Mouse (Mus musculus): ENCODE measurements around the gene Vipr2.

The Vipr2 gene

DNA sequence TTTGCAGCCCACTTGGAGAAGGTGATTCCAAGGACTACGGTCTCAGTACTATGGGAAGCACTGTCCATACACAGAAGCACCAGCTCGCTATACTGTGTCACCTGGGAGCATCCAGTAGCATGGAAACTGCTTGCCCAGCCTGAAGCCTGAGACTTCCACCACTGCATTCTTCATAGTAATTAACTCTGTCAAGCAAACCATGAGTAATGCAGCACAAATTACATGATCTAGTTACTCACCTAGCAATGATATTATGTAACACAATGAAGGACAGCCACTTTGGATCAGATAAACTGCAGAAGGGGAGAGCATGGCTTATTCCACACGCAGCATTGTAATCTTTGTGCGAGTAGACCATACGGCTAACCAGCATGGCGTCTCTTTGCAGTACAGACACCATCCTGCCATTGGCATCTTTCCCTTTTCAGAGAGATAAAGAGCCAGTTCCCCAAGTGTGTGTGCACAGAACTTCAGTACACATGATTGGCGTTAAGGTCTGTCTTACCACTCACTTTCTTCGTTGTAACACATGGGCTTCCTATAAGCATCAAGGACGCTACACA is 75.4 kb downstream of the Vipr2 start:
- DNase-seq (ENCODE audit: low read depth, low spot score): no peak

DNA sequence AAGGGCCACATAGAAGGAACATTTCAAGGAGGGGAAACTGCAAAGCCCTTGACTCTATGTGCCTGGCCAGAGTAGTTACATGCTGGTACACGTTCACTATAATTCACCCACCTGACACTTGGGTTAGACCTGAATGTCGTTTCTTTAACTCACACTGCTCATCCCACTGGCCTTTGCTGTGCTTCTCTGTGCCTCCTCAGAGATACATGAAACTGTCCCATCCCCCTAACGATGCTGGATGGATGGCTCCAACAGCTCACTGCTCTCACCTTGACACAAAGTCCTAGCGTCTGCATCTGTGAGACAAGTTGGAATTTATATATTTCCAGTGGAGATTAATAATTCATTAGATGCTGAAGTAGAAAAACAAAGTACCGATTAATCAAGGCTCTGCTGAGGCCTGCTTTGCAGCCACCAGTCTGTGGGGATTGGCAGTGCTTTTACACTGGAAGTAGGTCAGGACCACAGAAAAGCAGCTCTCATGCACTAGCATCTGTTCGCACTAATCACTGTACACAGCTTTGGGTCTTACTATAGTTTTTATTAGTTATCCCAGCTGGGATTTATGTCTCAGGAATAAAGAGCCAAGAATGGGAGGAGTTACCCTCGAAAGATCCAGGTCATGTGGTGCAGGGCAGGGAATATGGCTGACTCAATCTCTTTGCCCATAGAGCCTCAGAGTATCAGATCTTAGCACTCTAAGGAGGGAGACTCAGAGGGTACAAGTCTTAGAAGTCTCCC is 79.4 kb downstream of the Vipr2 start:
- DNase-seq (ENCODE audit: low read depth, low spot score): no peak

DNA sequence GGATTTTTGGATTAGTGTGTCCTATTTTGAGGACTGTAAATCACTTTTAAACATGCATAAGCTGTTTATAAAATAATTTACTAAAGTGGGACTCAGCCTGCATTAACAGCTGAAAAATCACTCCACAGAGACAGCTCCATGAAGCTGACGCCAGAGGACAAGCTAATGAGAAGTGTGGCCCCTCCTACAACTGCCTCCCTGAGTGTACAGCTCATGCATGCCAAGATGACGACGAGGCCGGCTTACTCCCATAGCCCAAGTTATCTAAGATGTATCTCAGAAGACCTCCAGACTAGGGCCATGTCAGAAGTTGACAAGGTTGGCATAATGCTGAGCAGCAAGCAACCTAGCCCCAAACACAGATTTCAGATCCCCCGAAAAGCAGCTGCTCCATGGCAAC is 81.7 kb downstream of the Vipr2 start:
- no peak for DNase-seq (ENCODE audit: low read depth, low spot score)

DNA sequence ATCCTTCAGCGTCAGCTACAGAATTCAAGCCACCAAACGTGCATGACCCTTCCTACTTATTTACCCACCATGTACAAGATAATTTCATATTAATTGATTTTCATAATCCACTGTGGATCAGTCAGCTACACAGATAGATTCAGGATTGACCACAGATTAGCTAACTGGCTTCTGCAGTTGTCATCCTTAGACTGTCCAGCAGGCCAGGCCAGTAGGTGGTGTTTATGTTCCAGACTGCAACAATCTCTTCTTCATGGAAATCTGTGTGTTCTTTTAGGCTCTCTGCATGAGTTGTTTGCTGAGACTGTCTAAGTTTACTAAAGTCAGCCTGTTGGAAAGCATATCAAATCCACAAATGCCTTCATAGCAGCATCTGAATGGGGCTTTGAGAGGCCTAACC is 82.2 kb downstream of the Vipr2 start:
- no peak for DNase-seq (ENCODE audit: low read depth, low spot score)

DNA sequence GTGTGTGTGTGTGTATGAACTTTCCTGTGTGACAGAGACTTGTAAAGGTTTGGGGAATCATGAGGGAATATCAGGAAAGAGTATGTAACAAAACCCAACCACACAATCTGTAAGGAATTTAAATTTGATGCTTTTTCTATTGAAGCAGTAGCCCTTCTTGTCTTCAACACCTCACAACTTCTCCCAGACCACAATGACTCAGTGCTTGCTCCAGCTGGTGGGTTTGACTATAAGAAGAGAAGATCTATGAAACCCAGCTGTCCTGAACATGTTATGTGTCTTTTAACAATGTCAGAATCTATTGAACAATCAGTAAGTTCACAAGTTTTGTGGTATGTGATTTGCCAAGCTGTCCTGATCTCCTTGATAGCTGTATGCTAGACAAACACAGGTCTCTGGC is 87.8 kb downstream of the Vipr2 start:
- no peak for DNase-seq (ENCODE audit: low read depth, low spot score)

DNA sequence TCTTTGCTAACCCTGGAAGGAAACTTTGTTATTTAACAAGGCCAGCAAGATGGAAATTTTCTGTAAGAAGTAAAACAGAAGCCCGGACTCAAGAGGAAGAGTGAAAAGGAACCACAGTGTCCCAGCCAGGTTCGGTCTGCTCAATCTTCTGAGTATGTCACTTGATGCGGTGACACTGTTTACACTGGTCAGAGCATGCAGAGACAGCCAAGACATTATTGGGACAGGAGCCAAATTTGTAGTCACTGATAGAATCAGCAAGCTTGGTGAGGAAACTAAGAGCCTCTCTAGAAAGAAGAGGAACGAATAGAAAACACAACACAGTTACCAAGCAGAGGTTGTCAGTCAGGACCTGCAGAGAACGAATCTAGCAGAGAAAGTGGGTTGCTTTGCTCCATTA is 92.1 kb downstream of the Vipr2 start:
- no peak for DNase-seq (ENCODE audit: low read depth, low spot score)

DNA sequence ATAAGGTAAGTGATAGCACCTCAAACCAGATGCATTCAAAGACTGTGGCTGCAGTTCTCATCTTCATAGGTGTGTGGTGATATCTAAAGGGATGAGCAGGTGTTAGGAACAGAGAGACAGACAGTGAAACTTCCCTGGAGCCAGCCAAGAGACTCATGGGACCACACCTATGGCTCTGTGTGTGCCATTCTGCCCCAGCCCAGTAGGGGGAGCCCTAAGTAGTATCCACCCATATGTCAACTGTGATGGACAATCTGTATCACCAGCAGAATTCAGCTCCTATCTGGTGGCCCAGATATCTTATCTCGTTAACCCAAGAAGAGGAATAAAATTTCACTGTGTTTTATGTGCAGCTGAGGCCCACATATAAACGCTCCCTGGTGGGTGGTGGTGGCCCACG is 99.4 kb downstream of the Vipr2 start:
- no peak for DNase-seq (ENCODE audit: low read depth, low spot score)

DNA sequence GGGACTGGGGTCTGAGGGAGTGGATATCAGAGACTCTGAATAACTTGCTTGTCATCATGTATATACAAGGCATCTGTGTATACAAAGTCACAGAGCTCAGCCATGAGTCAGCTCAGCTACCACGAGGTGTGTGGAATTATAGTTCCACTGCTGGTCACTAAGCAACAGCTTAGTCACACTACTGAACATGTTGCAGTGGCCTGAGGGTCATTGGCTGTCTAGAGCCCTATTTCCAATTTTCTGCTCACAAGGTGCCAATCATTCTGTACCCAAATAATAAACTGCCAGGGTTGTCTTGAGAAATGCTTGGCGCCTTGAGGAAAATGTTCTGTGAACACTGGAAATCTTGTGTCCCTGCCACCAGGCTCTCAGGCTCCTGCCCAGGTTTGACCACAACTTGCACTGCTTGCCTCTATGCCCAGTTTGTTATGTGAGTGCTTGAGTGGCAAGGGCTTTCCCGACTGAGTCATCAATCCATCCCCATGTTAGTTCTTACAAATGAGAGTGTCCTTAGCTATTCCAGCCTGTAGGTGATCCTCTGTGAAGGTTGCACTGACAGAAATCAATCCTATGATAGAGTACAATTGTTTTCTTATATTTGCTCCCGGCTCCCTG is 104.0 kb downstream of the Vipr2 start:
- no peak for DNase-seq (ENCODE audit: low read depth, low spot score)

DNA sequence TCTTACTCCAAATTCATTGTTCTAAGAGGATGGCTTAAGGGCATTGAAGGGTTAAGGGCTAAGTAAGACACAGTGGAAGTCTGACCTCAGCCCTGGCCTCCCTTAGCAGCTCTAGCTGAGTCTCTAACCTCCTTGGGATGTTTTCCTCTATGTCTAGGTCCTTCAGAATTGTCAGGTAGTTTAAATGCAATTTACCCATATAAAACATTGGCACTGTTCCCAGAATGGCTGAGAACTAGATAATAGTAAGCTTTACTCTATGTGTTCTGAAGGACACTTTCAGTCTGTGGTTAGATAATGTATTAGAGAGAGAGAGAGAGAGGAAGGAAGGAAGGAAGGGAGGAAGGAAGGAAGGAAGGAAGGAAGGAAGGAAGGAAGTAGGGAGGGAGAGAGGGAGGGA is 104.8 kb downstream of the Vipr2 start:
- DNase-seq (ENCODE audit: low read depth, low spot score): no peak

DNA sequence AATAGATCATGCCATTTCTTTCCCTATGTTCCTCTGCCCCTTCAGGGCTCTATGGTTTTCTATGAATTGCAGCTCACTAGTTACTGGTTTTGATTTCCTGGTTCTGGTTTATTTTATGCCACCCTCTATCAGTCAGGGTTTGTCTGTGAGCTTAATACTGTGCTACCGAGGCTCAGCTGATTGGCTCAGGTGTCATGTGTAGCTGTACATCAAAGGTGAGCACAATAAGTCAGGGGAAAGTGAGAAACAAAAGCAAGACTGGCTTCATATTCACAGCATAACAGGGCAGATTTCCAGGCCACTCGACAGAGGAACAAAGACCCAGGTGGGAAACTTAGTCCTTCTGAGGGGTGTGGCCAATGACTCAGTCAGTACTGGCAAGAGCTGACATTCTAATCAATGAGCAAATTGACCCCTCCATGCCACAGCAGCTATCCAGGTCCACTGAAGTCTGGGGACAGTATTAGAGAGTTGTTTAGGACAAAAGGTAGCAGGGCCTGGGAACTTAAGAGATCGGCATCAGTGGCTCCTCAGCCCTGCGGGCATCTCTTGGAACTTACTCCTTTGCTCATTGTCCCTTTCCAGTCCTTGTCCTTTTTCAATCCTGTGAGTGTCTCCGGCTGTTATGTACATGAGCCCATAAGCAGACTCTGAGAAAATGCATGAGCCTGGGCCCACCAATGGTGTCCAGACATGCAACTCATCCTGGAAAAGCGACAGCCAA is 105.8 kb downstream of the Vipr2 start:
- no peak for DNase-seq (ENCODE audit: low read depth, low spot score)

DNA sequence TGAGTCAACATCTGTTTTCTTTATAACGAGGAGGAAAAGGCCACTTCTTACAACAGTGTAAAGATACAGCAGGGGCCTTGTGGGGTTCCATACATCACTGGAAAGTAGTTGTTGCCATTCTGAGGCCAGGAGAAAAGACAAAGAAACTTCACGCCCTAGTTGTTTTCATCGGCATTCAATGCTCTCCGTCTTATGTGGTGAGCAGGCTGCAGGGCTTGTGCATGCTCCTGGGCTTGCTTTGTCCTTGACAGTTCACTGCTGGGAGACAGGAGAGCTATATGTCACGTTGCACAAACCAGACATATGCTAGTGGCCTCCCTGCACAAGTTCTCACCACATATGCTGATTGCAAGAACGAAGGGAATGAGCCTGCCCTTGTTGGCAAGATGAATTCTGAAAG is 116.4 kb downstream of the Vipr2 start:
- no peak for DNase-seq (ENCODE audit: low read depth, low spot score)

DNA sequence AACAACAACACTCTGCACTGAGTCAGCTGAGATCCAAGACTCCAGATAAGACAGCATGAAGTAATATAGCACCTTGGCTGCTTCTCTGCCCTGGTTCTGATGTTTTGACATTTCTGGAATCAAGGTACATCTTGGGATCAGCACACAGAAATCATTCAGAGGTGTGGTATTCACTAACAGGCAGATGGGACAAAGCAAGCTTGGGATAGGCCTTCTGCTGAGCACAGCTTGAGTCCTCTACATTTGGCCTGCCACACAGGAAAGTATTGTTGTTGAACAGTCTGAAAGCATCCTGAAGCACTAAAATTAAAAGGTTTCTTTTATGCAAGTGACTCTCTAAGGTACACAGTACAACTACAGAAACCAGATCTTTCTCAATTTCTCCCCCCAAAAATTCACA is 117.1 kb downstream of the Vipr2 start:
- DNase-seq (ENCODE audit: low read depth, low spot score): no peak

Measured in forelimb bud, embryonic 11.5 days (tissue).